Mouse (Mus musculus): ENCODE data around the gene Gpr176. TPM values are rescaled to one million over a fixed set of nuclear protein-coding genes. Genes with fewer than 3 reads are reported as not detected.
A peak's percentile ranks its signal among the peaks of the same experiment; 100 is the strongest.
"Not testable (repeated sequence)": the region's sequence is repeated elsewhere in the genome, so short reads cannot be mapped to it uniquely, and the experiment has no call there.

Gene Gpr176
- total RNA-seq, 2 experiments from 2014 or later = 11.2 to 13.3 TPM

DNA sequence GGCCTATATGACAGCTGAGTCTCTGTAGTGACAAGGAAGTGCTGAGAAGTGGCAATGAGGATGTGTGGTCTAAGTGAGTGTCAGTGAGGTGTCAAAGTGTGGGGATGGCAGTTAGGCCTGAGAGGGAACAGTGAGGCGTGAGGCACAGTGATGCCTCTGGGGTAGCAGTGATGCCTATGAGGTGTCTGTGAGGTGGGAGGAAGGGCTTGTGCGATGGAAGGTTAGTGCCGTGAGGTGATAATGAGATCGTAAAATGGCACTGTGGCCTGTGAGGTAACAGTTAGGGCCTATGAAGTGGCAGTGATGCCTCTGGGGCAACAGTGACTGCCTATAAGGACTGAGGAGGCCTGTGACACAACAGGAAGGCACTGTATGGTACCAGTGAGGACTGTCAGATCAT is 69.8 kb downstream of the Gpr176 start:
- DNase-seq = no peak

DNA sequence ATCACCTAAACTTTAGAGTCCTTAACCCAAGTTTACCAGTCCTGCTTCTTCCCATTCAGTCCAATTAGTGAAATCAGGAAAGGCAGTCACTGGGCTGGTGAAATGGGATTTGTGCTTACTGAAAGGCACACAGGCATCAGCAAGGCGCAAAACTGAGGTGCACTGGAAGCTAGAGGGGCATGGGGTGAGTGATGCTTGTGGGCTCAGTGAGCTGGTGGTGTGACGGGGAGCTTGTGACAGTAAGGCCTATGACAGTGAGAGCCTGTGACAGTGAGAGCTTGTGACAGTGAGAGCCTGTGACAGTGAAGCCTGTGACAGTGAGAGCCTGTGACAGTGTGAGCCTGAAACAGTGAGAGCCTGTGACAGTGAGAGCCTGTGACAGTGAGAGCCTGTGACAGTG is 71.6 kb downstream of the Gpr176 start:
- DNase-seq = no peak
- intact Hi-C loops (cut with DNase I) = no loop called here

More for the DNA sequence above, 69.8 kb downstream of the Gpr176 start:
- intact Hi-C loops (cut with DNase I) = no loop called here

- intact Hi-C loops (cut with DNase I) = no loop called here
- DNase-seq = no peak
Observed at GRCm38 (mm10) chr2:118301041-118301545, 72.1 kb downstream of the Gpr176 start.

DNA sequence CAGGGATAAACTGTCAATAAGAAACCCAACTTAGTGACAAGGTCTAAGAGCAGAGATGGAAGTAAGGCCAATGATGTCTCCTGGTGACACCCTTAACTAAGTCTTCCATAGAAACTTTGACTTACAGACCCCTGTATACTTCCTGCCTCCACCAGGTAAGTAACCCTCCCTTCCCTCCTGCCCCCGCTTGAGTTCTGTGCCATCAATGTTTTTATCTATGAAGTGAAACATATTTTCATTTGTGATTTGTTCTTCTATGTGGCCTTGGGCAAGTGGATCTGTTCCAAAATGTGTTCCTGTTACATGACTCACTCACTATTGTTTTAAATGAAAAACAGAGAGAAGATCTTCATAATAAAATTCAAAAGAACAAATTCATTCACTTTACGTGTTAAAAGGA is 73.2 kb downstream of the Gpr176 start:
- intact Hi-C loops (cut with DNase I) = no loop called here
- no peak for DNase-seq

DNA sequence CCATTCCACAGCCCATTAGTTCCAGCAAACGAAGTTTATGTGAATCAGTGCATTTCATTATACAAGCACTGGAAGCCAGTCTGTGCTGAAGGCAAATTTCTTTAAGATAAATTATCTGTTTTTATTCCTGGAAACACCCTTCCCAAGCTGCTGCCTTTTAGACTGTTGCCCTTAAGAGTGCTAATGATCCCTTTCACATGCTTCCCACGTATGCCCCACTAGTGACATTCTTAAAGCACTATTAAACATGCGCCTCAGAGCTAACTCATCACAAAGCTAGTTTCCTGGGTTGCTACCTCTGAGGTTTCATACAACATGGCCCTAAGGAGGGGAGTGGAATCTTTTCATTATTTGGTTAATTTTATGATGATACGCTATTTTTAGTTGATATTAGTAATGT is 74.6 kb downstream of the Gpr176 start:
- no peak for DNase-seq
- intact Hi-C loops (cut with DNase I) = no loop called here

DNA sequence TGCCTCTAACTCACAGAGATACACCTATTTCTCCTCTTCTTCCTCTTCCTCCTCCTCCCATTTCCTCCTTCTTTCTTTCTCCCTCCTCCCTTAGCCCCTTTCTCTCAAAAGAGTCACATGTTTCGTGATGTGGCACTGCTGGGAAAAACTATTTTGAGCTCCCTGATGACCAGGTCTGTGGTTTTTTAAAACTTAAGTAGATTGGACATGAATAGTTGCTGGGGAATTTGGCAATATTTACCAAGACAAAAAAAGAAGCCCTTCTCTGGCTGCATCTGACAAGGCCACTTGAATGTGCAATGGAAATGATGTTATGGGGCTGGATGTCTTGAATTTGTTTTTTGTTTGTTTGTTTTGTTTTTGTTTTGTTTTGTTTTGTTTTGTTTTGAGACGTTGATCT is 75.3 kb downstream of the Gpr176 start:
- intact Hi-C loops (cut with DNase I) = no loop called here
- no peak for DNase-seq

- intact Hi-C loops (cut with DNase I) = no loop called here
- DNase-seq = no peak
Observed at GRCm38 (mm10) chr2:118295505-118295904, 77.7 kb downstream of the Gpr176 start.

- intact Hi-C loops (cut with DNase I) = no loop called here
- DNase-seq = no peak
Observed at GRCm38 (mm10) chr2:118293583-118293982, 79.6 kb downstream of the Gpr176 start.

- DNase-seq; intact Hi-C loops (cut with DNase I): not testable (repeated sequence)
Observed at GRCm38 (mm10) chr2:118289066-118289460, 84.2 kb downstream of the Gpr176 start.

DNA sequence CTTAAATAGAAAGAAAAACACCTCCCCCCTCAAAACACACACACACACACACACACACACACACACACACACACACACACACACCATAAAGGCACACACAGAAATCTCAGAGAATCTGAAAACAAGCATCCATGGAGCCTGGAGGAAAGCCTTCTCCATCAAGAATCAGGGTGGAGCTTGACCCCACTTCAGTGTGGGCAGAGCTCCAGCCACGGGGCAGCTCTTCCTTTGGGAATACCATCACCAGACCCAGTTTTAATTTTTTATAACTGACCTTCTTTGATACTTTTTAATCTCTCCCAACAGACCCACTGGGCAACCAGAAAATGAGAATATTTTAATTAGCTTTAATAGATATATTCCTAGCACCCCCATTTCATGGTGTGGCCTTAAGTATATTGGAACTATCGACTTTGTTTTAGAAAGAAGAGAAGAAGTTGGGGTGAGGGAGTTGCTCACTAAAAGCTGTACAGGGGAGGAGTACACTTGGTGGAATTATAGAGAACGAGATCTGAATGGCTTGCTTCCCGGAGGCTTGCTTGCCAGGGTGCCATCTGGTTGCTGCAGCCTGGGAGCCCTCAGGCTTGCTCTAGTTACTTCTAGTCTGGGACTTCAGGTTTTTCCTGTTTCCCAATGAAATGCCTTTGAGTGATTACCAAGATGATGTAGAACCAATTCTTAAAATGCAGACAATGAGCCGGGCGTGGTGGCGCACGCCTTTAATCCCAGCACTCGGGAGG is 84.7 kb downstream of the Gpr176 start:
- intact Hi-C loops (cut with DNase I) = no loop called here
- no peak for DNase-seq

- intact Hi-C loops (cut with DNase I) = no loop called here
Observed at GRCm38 (mm10) chr2:118287678-118288077, 85.5 kb downstream of the Gpr176 start.

DNA sequence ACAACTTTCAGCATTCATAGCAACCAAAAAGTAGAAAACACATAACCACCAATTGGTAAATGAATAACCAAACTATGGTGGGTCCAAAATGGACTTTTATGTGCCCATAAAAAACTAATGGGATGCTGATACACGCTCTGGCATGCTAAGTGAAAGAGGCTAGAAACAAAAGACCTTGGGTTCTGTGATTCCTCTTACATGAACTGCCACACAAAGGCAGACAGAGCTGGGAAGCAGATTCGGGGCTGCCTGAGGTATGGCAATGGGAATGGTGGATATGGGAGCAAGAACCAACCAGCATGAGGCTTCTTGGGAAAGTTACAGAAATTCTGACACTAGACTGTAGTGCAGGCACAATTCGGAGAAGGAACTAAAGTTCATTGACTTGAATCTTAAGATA is 90.8 kb downstream of the Gpr176 start:
- no peak for DNase-seq
- intact Hi-C loops (cut with DNase I) = no loop called here

More at GRCm38 (mm10) chr2:118287678-118288077, 85.5 kb downstream of the Gpr176 start:
- DNase-seq = no peak

- peak; percentile 24 for DNase-seq
- intact Hi-C loops (cut with DNase I) = no loop called here
Observed at GRCm38 (mm10) chr2:118278249-118278648, 95.0 kb downstream of the Gpr176 start.

- intact Hi-C loops (cut with DNase I) = no loop called here
- DNase-seq = no peak
Observed at GRCm38 (mm10) chr2:118271606-118272005, 101.6 kb downstream of the Gpr176 start.

DNA sequence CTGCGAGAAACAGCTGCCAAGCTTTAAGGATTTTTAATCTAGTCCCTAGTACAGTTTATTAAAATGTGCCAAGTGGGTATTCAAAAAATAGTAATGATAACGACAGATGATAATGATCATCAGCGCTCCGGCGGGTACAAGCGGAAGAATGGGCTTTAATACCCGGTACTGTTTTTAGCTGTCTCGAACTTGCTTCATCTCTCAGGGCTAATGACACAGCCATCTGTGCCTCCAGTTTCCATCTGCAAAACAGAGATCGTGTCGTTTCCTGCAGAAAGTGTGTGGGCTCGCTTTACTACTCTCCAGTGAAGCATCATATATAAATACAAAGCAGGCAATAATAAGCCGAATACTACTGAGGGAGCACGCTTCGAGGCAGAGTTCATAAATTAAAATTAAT is 103.0 kb downstream of the Gpr176 start:
- intact Hi-C loops (cut with DNase I) = no loop called here
- no peak for DNase-seq

GRCm38 (mm10) chr2:118263914-118264201 is 109.4 kb downstream of the Gpr176 start:
- DNase-seq = no peak
- intact Hi-C loops (cut with DNase I) = loop anchor here (5.0 to 10.0 kb wide), 4 partner anchors 71 to 618 kb away; no protein-coding TSS in a partner anchor

- DNase-seq = peak; percentile 38
- intact Hi-C loops (cut with DNase I) = loop anchor here (5.0 to 10.0 kb wide), 4 partner anchors 71 to 619 kb away; no protein-coding TSS in a partner anchor
Observed at GRCm38 (mm10) chr2:118263151-118263913, 109.9 kb downstream of the Gpr176 start.

DNA sequence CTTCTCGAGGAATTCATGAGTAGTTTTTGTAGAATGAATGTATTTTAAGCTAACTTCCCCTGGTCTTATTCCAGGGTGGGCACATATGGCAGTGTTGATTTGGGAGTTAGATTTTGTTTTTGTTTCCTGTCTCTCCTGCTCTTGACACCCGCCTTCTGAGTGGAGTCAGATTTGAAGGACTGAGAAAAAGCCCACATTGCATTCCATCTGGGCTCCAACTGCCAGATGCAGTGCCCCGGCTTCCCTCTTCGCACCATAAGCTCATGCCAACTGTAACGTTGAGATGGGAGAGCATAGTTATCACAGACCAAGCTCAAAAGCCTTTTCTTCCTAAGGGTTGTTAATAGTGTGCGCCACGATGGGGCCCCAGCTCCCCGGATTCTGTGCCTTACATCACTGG is 110.5 kb downstream of the Gpr176 start:
- intact Hi-C loops (cut with DNase I) = loop anchor here (5.0 to 10.0 kb wide), 4 partner anchors 72 to 620 kb away; no protein-coding TSS in a partner anchor

GRCm38 (mm10) chr2:118259746-118260145 is 113.5 kb downstream of the Gpr176 start:
- DNase-seq = no peak
- intact Hi-C loops (cut with DNase I) = loop anchor here (5.0 to 10.0 kb wide), 4 partner anchors 75 to 623 kb away; no protein-coding TSS in a partner anchor

More for the DNA sequence above, 110.5 kb downstream of the Gpr176 start:
- DNase-seq = no peak

GRCm38 (mm10) chr2:118257094-118257493 is 116.1 kb downstream of the Gpr176 start:
- DNase-seq = no peak
- intact Hi-C loops (cut with DNase I) = no loop called here

- intact Hi-C loops (cut with DNase I) = no loop called here
- DNase-seq = peak; percentile 64
Observed at GRCm38 (mm10) chr2:118256621-118257053, 116.6 kb downstream of the Gpr176 start, which contains the start of gene Fsip1. Gene Fsip1, minus strand, starts transcription at chr2:118256966.

- DNase-seq = no peak
- intact Hi-C loops (cut with DNase I) = no loop called here
Observed at GRCm38 (mm10) chr2:118254516-118254915, 118.7 kb downstream of the Gpr176 start.
